Mouse (Mus musculus): Measurements from ENCODE around the gene 1700028P14Rik.

Gene 1700028P14Rik

DNA sequence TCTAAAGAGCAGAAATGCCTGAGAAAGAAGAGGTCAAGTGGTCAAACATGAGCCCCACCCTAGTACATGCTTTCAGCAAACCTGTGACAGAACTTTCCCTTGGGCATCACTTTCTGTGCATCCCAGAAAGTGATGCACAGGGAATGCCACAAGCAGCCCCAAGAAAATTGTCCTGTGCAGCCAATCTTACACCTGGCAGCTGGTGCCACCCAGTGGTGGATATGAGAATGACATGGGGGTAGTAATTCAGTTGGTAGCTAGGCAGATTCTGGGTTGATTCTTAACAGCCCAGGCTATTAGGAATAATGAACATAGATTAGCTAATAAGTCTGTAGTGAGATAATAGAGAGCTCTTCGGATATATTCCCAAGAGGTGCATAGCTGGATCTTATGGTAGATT is 128.9 kb downstream of the 1700028P14Rik start:
- ChIA-PET CTCF (interaction anchor here (0.6 to 2.2 kb wide), 35 partner anchors 12 to 608 kb away, joined by 3 to 19 read pairs (median 4); partner anchors contain the start of gene Apba1 (in 1 of the 4)), POLR2A (interaction anchor here in 1 of 4 experiments (0.7 to 1.5 kb wide), 3 partner anchors 12 to 315 kb away, joined by 3 read pairs; no protein-coding TSS in a partner anchor)

DNA sequence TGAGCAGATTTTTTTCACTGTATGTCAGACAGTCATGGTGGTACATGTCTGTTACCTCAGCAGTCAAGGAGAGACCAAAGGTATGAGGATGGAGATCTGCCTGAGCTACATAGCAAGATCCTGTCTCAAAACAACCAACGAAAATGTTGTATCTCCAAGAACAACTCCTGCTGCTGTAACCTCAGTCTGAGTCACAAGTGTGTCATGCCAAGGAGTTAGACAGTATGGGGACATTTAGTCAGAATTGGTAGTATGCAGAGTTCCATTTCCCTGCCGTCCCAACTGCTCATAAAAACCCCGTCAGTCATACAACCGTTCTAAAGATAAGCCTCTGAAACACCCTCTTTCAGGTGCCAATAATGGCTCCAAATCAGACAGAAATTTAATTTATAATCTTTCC is 130.8 kb downstream of the 1700028P14Rik start:
- CTCF ChIA-PET, result interaction anchor here in 2 of 4 experiments (0.6 to 1.4 kb wide), 3 partner anchors 148 to 297 kb away, joined by 3 to 4 read pairs (median 3); no protein-coding TSS in a partner anchor

DNA sequence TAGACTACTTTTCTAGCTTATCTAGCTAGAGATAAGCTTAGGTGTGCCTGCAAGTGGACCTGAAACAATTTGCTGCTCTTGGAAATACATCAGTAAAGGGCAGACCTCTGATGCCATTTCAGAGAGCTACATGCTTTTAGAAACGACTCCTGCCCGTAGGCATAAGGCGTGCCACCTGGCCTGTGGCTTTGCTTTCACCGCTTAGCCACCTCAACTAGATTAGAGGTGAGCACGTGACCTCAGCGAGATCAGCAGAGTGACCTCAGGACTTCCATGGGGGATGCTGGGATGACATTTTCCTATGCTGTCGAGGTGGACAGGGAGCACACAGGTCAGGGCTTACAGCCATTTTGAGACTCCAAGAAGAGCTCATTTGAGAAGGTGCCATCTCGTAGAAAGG is 131.5 kb downstream of the 1700028P14Rik start:
- ChIA-PET CTCF (interaction anchor here (0.6 to 1.4 kb wide), 8 partner anchors 10 to 860 kb away, joined by 3 to 9 read pairs (median 3); no protein-coding TSS in a partner anchor), POLR2A (interaction anchor here in 2 of 4 experiments (1.2 to 1.6 kb wide), 2 partner anchors 74 to 141 kb away, joined by 3 to 4 read pairs; no protein-coding TSS in a partner anchor)

More for the DNA sequence above, 130.8 kb downstream of the 1700028P14Rik start:
- POLR2A ChIA-PET, result interaction anchor here in 1 of 4 experiments (1.6 kb wide), 1 partner anchor 75 kb away, joined by 3 read pairs; no protein-coding TSS in a partner anchor

DNA sequence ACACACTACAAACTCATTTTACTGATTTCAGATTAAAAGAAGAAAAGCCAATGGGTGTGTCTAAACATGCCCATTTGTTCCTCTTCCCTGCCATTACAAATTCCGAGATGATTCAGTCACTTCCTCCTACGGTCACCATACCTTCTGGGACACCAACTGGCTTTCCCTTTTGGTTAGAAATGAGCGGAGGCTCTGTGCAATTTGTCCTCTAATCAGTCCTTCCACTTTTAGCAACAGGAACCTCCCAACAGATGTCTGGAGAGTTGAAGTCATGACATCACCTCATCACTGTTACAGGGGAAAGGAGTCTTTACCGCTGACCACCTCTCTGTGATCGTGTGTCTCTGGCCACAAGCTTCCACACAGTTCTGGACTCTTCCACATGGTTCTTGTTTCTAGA is 132.0 kb downstream of the 1700028P14Rik start:
- ChIA-PET CTCF (interaction anchor here in 3 of 4 experiments (0.6 to 1.2 kb wide), 6 partner anchors 9 to 859 kb away, joined by 3 to 9 read pairs (median 3); no protein-coding TSS in a partner anchor), POLR2A (interaction anchor here in 2 of 4 experiments (1.2 to 1.6 kb wide), 2 partner anchors 73 to 141 kb away, joined by 3 to 4 read pairs; no protein-coding TSS in a partner anchor)

DNA sequence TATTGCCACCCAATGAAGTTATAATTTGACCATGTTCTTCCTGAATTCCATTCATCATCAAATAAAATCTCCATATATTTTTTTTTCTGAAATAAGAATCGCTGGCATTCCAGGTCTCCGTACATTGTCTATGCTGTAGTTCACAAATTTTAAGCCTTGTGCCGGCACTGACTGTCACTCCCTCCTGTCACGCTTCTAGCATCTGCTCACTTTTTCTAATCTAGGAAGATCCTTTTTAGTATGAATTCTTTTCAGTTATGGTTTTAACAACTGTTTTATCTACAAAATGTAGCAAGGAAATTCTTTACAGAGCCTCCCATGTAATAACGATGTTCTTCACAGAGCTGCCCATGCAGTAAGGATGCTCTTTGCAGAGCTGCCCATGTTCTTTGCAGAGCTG is 134.1 kb downstream of the 1700028P14Rik start:
- ChIA-PET POLR2A (interaction anchor here in 1 of 4 experiments (0.7 kb wide), 1 partner anchor 602 kb away, joined by 3 read pairs; no protein-coding TSS in a partner anchor), CTCF (interaction anchor here in 2 of 4 experiments (0.5 to 1.4 kb wide), 2 partner anchors 8 to 443 kb away, joined by 3 to 5 read pairs; no protein-coding TSS in a partner anchor)

DNA sequence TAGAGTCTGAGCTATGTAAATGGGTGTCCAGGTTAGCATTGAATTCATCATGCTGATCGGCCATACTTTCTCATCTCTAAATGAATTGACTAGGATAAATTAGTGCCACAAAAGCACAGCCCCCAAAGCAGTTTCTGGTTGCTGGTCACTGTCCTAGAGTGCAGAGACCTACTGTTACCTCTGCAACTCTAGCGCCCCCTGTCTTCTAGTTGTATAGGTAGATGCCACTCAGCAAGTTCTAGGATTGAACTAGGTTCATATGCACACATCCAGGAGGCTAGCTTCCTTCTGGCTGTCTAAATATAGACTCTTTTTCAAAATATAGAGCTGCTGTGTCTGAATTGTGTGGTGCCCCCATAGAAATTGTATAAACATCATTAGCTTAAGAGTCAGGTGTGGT is 141.3 kb downstream of the 1700028P14Rik start:
- ChIA-PET CTCF (interaction anchor here (0.5 to 2.9 kb wide), 19 partner anchors 8 to 959 kb away, joined by 3 to 13 read pairs (median 5); no protein-coding TSS in a partner anchor), POLR2A (interaction anchor here in 2 of 4 experiments (0.6 to 1.2 kb wide), 2 partner anchors 71 to 279 kb away, joined by 3 to 4 read pairs; no protein-coding TSS in a partner anchor)

All from embryonic stem cell, embryonic (primary cell).